Mouse (Mus musculus): ENCODE data around the gene Apol11b.

DNA sequence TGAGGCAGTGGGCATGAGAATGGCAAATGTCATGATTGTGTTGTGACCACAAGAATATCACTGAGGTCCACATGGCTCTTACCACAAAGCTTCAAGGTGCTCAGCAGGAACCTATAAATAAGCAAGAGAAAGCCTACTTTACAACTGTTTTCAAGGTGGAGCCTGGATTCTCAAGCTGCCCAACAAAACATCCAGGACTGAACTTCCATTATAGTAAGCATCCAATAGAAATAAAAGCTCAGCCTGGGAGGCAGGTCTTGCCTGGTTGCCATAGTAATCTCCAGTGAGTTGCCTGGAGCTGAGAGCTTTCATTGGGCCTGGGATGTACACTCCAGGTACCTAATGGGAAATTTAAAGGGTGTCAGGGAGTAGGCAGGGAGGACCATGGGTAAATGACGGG, 44.1 kb downstream of the Apol11b start, which contains the start of gene Gm36245:
- TF ChIP-seq POLR2A (IDR thresholded peaks at IDR 0.05; ENCODE audit: borderline replicate concordance, insufficient read depth, low read length): no peak
- no peak for TF ChIP-seq CTCF (IDR thresholded peaks at IDR 0.05; ENCODE audit: borderline replicate concordance, insufficient read depth, low read depth, low read length)
